Mouse (Mus musculus) CH12.LX (cell line): ENCODE data around the gene Pikfyve. TPM values are rescaled to one million over a fixed set of nuclear protein-coding genes. Genes with fewer than 3 reads are reported as not detected.

ENCODE experiments used
- DNase-seq: peaks from one replicate; pipeline ENCODE4 v3.0.0-alpha.2; 2013; ENCODE audit errors: extremely low read depth
- H3K27ac ChIP-seq: 2 replicates; pipeline ENCODE4 v1.5.1; 2012; ENCODE audit warnings: low read depth, mild to moderate bottlenecking, control low read depth, moderate library complexity; ENCODE audit not compliant: insufficient read depth
- H3K27me3 ChIP-seq: replicated peaks from 2 replicates; pipeline ENCODE3; 2012; ENCODE audit warnings: inconsistent platforms
- H3K36me3 ChIP-seq, 2 experiments: replicated peaks in 1 of 2; 2 replicates each; pipeline versions ENCODE3 to v1.6.1; 2012; ENCODE audit warnings: inconsistent platforms in 1 of 2, low read length in 1 of 2, mild to moderate bottlenecking in 1 of 2, mixed read lengths in 1 of 2, moderate library complexity in 1 of 2; ENCODE audit not compliant: control insufficient read depth in 1 of 2, insufficient read depth in 1 of 2
- H3K4me1 ChIP-seq, 2 experiments: 2 replicates each; pipeline ENCODE4 v1.6.1; 2012; ENCODE audit warnings: inconsistent platforms in 1 of 2, moderate library complexity in 1 of 2; ENCODE audit not compliant: insufficient read depth in 2 of 2, control insufficient read depth in 1 of 2
- H3K4me2 ChIP-seq: 2 replicates; pipeline ENCODE4 v1.6.1; 2012; ENCODE audit warnings: low read depth, mild to moderate bottlenecking, control low read depth; ENCODE audit not compliant: poor library complexity, insufficient read depth, severe bottlenecking
- H3K4me3 ChIP-seq, 3 experiments: fragments of 150-350 bp in 1 of 3; sonication (generic) in 1 of 3; replicated peaks in 1 of 3; 2 replicates each; pipeline versions ENCODE3 to v1.5.1; 2011 to 2012; ENCODE audit warnings: low read depth in 2 of 3, low read length in 2 of 3, mild to moderate bottlenecking in 2 of 3, moderate library complexity in 2 of 3, control low read depth in 1 of 3, improper control_type of control experiment in 1 of 3, inconsistent platforms in 1 of 3, mixed read lengths in 1 of 3; ENCODE audit not compliant: poor library complexity in 1 of 3
- H3K79me2 ChIP-seq: replicated peaks from 2 replicates; pipeline ENCODE4 v1.6.1; 2012; ENCODE audit warnings: mild to moderate bottlenecking, moderate library complexity; ENCODE audit not compliant: control insufficient read depth, poor library complexity, insufficient read depth, severe bottlenecking; ENCODE audit errors: extremely low read depth
- H3K9ac ChIP-seq: 2 replicates; pipeline ENCODE4 v1.6.1; 2012; ENCODE audit warnings: low read depth, mild to moderate bottlenecking, control low read depth, moderate library complexity; ENCODE audit not compliant: insufficient read depth
- H3K9me3 ChIP-seq: replicated peaks from 2 replicates; pipeline ENCODE3; 2012; ENCODE audit warnings: low read length, inconsistent platforms, mixed read lengths
- CHD1 ChIP-seq: IDR thresholded peaks from 2 replicates; pipeline ENCODE4 v1.6.1; 2012; ENCODE audit warnings: low read depth, low read length, improper control_type of control experiment, inconsistent platforms
- CHD2 ChIP-seq: IDR thresholded peaks from 2 replicates; pipeline ENCODE4 v1.6.1; 2011; ENCODE audit warnings: low read length, improper control_type of control experiment
- CTCF ChIP-seq, 2 experiments: IDR thresholded peaks in 1 of 2; conservative IDR thresholded peaks in 1 of 2; 2 replicates each; pipeline ENCODE4 v1.5.1; 2011 to 2012; ENCODE audit warnings: low read depth in 2 of 2, low read length in 2 of 2, improper control_type of control experiment in 1 of 2, inconsistent platforms in 1 of 2, mild to moderate bottlenecking in 1 of 2, moderate library complexity in 1 of 2
- E2F4 ChIP-seq: IDR thresholded peaks from 2 replicates; pipeline ENCODE4 v1.6.1; 2011; ENCODE audit warnings: low read depth, low read length, improper control_type of control experiment; ENCODE audit not compliant: insufficient replicate concordance
- ELF1 ChIP-seq: IDR thresholded peaks from 2 replicates; pipeline ENCODE4 v1.6.1; 2014; ENCODE audit warnings: low read depth, mild to moderate bottlenecking, inconsistent platforms, low read length, improper control_type of control experiment
- EP300 ChIP-seq: IDR thresholded peaks from 2 replicates; pipeline ENCODE4 v1.6.1; 2011; ENCODE audit warnings: low read length, improper control_type of control experiment
- ETS1 ChIP-seq: conservative IDR thresholded peaks from 2 replicates; pipeline ENCODE4 v1.6.1; 2012; ENCODE audit warnings: low read depth, mild to moderate bottlenecking, inconsistent platforms, low read length, improper control_type of control experiment, moderate library complexity
- GABPA ChIP-seq: IDR thresholded peaks from 2 replicates; pipeline ENCODE4 v1.6.1; 2012; ENCODE audit warnings: low read depth, low read length, improper control_type of control experiment, inconsistent platforms; ENCODE audit not compliant: insufficient replicate concordance
- HCFC1 ChIP-seq: IDR thresholded peaks from 2 replicates; pipeline ENCODE4 v1.6.1; 2012; ENCODE audit warnings: low read depth, mild to moderate bottlenecking, inconsistent platforms, low read length, improper control_type of control experiment
- JUN ChIP-seq: IDR thresholded peaks from 2 replicates; pipeline ENCODE4 v1.6.1; 2011; ENCODE audit warnings: low read depth, mild to moderate bottlenecking, low read length, improper control_type of control experiment, moderate library complexity; ENCODE audit not compliant: insufficient read depth
- KAT2A ChIP-seq: IDR thresholded peaks from 2 replicates; pipeline ENCODE4 v1.6.1; 2012; ENCODE audit warnings: low read length, improper control_type of control experiment, inconsistent platforms; ENCODE audit not compliant: insufficient replicate concordance
- MAX ChIP-seq: IDR thresholded peaks from 2 replicates; pipeline ENCODE4 v1.6.1; 2011; ENCODE audit warnings: low read length, improper control_type of control experiment
- MAZ ChIP-seq: IDR thresholded peaks from 2 replicates; pipeline ENCODE4 v1.6.1; 2012; ENCODE audit warnings: low read depth, mild to moderate bottlenecking, inconsistent platforms, low read length, improper control_type of control experiment, moderate library complexity
- MEF2A ChIP-seq: IDR thresholded peaks from 2 replicates; pipeline ENCODE4 v1.6.1; 2014; ENCODE audit warnings: low read depth, mild to moderate bottlenecking, inconsistent platforms, low read length, improper control_type of control experiment, borderline replicate concordance
- MYC ChIP-seq: IDR thresholded peaks from 2 replicates; pipeline ENCODE4 v1.6.1; 2011; ENCODE audit warnings: low read depth, mild to moderate bottlenecking, improper control_type of control experiment, low read length
- NELFE ChIP-seq: IDR thresholded peaks from 2 replicates; pipeline ENCODE4 v1.6.1; 2011; ENCODE audit warnings: low read depth, low read length, improper control_type of control experiment
- NRF1 ChIP-seq: IDR thresholded peaks from 2 replicates; pipeline ENCODE4 v1.6.1; 2014; ENCODE audit warnings: low read depth, mild to moderate bottlenecking, inconsistent platforms, low read length, improper control_type of control experiment, moderate library complexity
- RAD21 ChIP-seq: IDR thresholded peaks from 2 replicates; pipeline ENCODE4 v1.6.1; 2011; ENCODE audit warnings: low read depth, mild to moderate bottlenecking, low read length, improper control_type of control experiment, moderate library complexity
- SIN3A ChIP-seq: IDR thresholded peaks from 2 replicates; pipeline ENCODE4 v1.6.1; 2012; ENCODE audit warnings: low read length, improper control_type of control experiment, inconsistent platforms
- SMC3 ChIP-seq: IDR thresholded peaks from 2 replicates; pipeline ENCODE4 v1.6.1; 2011; ENCODE audit warnings: low read depth, low read length, improper control_type of control experiment
- TCF12 ChIP-seq: IDR thresholded peaks from 2 replicates; pipeline ENCODE4 v1.6.1; 2014; ENCODE audit warnings: low read depth, mild to moderate bottlenecking, inconsistent platforms, low read length, improper control_type of control experiment
- UBTF ChIP-seq: IDR thresholded peaks from 2 replicates; pipeline ENCODE4 v1.6.1; 2012; ENCODE audit warnings: low read depth, mild to moderate bottlenecking, inconsistent platforms, low read length, improper control_type of control experiment, moderate library complexity
- ZC3H11A ChIP-seq: IDR thresholded peaks from 2 replicates; pipeline ENCODE4 v1.6.1; 2012; ENCODE audit warnings: low read depth, mild to moderate bottlenecking, inconsistent platforms, low read length, improper control_type of control experiment
- ZKSCAN1 ChIP-seq: IDR thresholded peaks from 2 replicates; pipeline ENCODE4 v1.6.1; 2012; ENCODE audit warnings: low read depth, inconsistent platforms, low read length, improper control_type of control experiment, borderline replicate concordance
- ZMIZ1 ChIP-seq: IDR thresholded peaks from 2 replicates; pipeline ENCODE4 v1.6.1; 2012; ENCODE audit warnings: low read depth, mild to moderate bottlenecking, inconsistent platforms, low read length, improper control_type of control experiment
- ZNF384 ChIP-seq: IDR thresholded peaks from 2 replicates; pipeline ENCODE4 v1.6.1; 2012; ENCODE audit warnings: low read depth, low read length, improper control_type of control experiment, inconsistent platforms
- dilution Hi-C: fragments of 300-500 bp; cut with MboI; formaldehyde crosslinking; loops from 2 replicates; pipeline ENCODE4 v1.14.3; 2020; ENCODE audit warnings: low sequenced_read_pairs; ENCODE audit not compliant: extremely low pct_unique_long_range_greater_than_20kb, extremely low pct_ligation_motif_present
- in situ Hi-C: fragments of 300-500 bp; cut with MboI; formaldehyde crosslinking; loops from 3 replicates; pipeline ENCODE4 v1.14.3; 2019; ENCODE audit warnings: low sequenced_read_pairs, low pct_ligation_motif_present, low pct_unique_long_range_greater_than_20kb, mixed read lengths
- polyA plus RNA-seq: library from polyadenylated mRNA; unstranded; fragments of >175 nt; gene quantifications from 2 replicates; pipeline ENCODE4 v1.2.1, GENCODE M21; 2012; ENCODE audit warnings: low read depth; ENCODE audit not compliant: insufficient read length
- total RNA-seq, 2 experiments: library from RNA; depleted of rRNA; stranded (reverse); fragments of 300-350 nt in 1 of 2; fragments of >200 nt in 1 of 2; gene quantifications; 2 replicates each; pipeline ENCODE4 v1.2.3; 2012 to 2014

Gene Pikfyve
- total and polyA plus RNA-seq, 3 experiments: 12.6 to 25.5 (median 14.5) TPM

GRCm38 (mm10) chr1:65193226-65193625 lies 6.7 kb downstream of the Pikfyve start:
- Histone ChIP-seq H3K4me2 (no peak overlapping the region), H3K4me3 (no peak overlapping the region), H3K4me1 (peaks cover 0 to 17% of the 10 kb centered on the region in 2 experiments; a peak in 2 of 4 replicates), H3K9ac (no peak overlapping the region), H3K27ac (no peak overlapping the region), H3K36me3 (peaks cover 19 to 61% of the 10 kb centered on the region in 2 experiments), H3K9me3 (no peaks in the 10 kb centered on the region), H3K79me2 (peaks cover 7% of the 10 kb centered on the region), H3K27me3 (no peaks in the 10 kb centered on the region)
- dilution Hi-C loops: no loop called here
- in situ Hi-C loops: no loop called here
- no peak for DNase-seq
- TF ChIP-seq CHD1 (no peak), SMC3 (no peak), SIN3A (no peak), NRF1 (no peak), ZKSCAN1 (no peak), ETS1 (no peak), ZMIZ1 (no peak), NELFE (no peak), HCFC1 (no peak), MEF2A (no peak), CHD2 (no peak), ZNF384 (no peak), MAZ (no peak), CTCF (conservative IDR thresholded peaks at IDR 0.05 in 1 of 2, IDR thresholded peaks at IDR 0.05 in 1 of 2; ENCODE audit: low read depth in 2 of 2, low read length in 2 of 2) (no peak), MAX (no peak), EP300 (no peak), JUN (no peak), TCF12 (no peak)

- Histone ChIP-seq H3K36me3 (peaks cover 8 to 65% of the 10 kb centered on the region in 2 experiments), H3K27me3 (no peaks in the 10 kb centered on the region), H3K27ac (no peak overlapping the region), H3K9me3 (no peaks in the 10 kb centered on the region), H3K4me3 (no peak overlapping the region), H3K4me2 (no peak overlapping the region), H3K79me2 (no peaks in the 10 kb centered on the region), H3K9ac (no peak overlapping the region), H3K4me1 (peaks cover 0 to 9% of the 10 kb centered on the region in 2 experiments; a peak in 2 of 4 replicates)
- dilution Hi-C loops: no loop called here
- in situ Hi-C loops: no loop called here
- no peak for DNase-seq
- no peak for TF ChIP-seq KAT2A
- no peak for TF ChIP-seq MYC
- TF ChIP-seq ELF1: no peak
- no peak for TF ChIP-seq CTCF (conservative IDR thresholded peaks at IDR 0.05 in 1 of 2, IDR thresholded peaks at IDR 0.05 in 1 of 2; ENCODE audit: low read depth in 2 of 2, low read length in 2 of 2)
- no peak for TF ChIP-seq EP300
- TF ChIP-seq ZMIZ1: no peak
- TF ChIP-seq UBTF: no peak
- TF ChIP-seq RAD21: no peak
- no peak for TF ChIP-seq GABPA
- no peak for TF ChIP-seq MEF2A
- no peak for TF ChIP-seq E2F4
- TF ChIP-seq MAZ: no peak
- TF ChIP-seq ZC3H11A: no peak
- TF ChIP-seq SIN3A: no peak
- TF ChIP-seq ZKSCAN1: no peak
Measured at GRCm38 (mm10) chr1:65198425-65198824, 11.9 kb downstream of the Pikfyve start.
